In genomic region chr16:11442534-11442933, GRCm38 (mm10) we compare ENCODE assay signal across 28 mouse cellular contexts.
DNase-seq lines count a peak whose midpoint lies in the region; ATAC-seq and TF ChIP-seq lines count a peak whose summit lies in the region.
"Had no signal": no experiment of that assay in that cellular context is flagged by ENCODE, and none has a peak within 500 bp of the region (broad histone marks: within the 10 kb centered on the region; RNA-seq: fewer than 3 reads in every experiment).

No protein-coding gene starts in this region.

- no peak overlapping the region for H3K4me2 ChIP-seq in hindbrain, embryonic 13.5 days
- no peak overlapping the region for H3K4me2 ChIP-seq in hindbrain, embryonic 11.5 days (replicated peaks; ENCODE audit: low read depth, low read length)
- H3K4me2 ChIP-seq in stomach, postnatal 0 days (replicated peaks; ENCODE audit: low read depth) = no peak overlapping the region
- H3K4me2 ChIP-seq: embryonic facial prominence, embryonic 15.5 days; heart, embryonic 11.5 days; hindbrain, embryonic 14.5 days; limb, embryonic 12.5 days; liver, embryonic 11.5 days; neural tube, embryonic 15.5 days had no signal

- H3K4me1 ChIP-seq in hindbrain, embryonic 13.5 days (replicated peaks) = peaks cover 11% of the 10 kb centered on the region; the same call in 1 of the 2 replicates
- H3K4me1 ChIP-seq in hindbrain, embryonic 11.5 days (replicated peaks; ENCODE audit: control insufficient read depth, insufficient read depth, low read length) = no peaks in the 10 kb centered on the region
- no peaks in the 10 kb centered on the region for H3K4me1 ChIP-seq in stomach, postnatal 0 days (replicated peaks; ENCODE audit: control insufficient read depth, insufficient read depth)
- H3K4me1 ChIP-seq: forebrain, embryonic 10.5 days; neural tube, embryonic 15.5 days had no signal

- H3K79me2 ChIP-seq in C2C12 (ENCODE audit: control insufficient read depth, insufficient read depth) = no peaks in the 10 kb centered on the region
- peaks cover 76% of the 10 kb centered on the region for H3K79me2 ChIP-seq in macrophage (ENCODE audit: inconsistent target)

- H3K27ac ChIP-seq in hindbrain, embryonic 13.5 days = peak overlapping the region; percentile 35; the same call in 1 of the 2 replicates
- no peak overlapping the region for H3K27ac ChIP-seq in hindbrain, embryonic 11.5 days (ENCODE audit: low read depth, low read length)
- H3K27ac ChIP-seq in macrophage = 0 out of 2 replicates have a peak overlapping the region, but pooled peaks have one; percentile 17
- H3K27ac ChIP-seq in stomach, postnatal 0 days (replicated peaks) = no peak overlapping the region
- H3K27ac ChIP-seq: embryonic facial prominence, embryonic 15.5 days; forebrain, embryonic 10.5 days; hindbrain, embryonic 14.5 days; limb, embryonic 12.5 days; neural tube, embryonic 15.5 days had no signal

- no peaks in the 10 kb centered on the region for H3K9me3 ChIP-seq in hindbrain, embryonic 13.5 days
- no peaks in the 10 kb centered on the region for H3K9me3 ChIP-seq in hindbrain, embryonic 11.5 days (ENCODE audit: control insufficient read depth, low read length)
- no peaks in the 10 kb centered on the region for H3K9me3 ChIP-seq in stomach, postnatal 0 days (ENCODE audit: control insufficient read depth, low read length)
- H3K9me3 ChIP-seq: embryonic facial prominence, embryonic 15.5 days; forebrain, embryonic 10.5 days; limb, embryonic 12.5 days; neural tube, embryonic 15.5 days had no signal

- no peak for ATAC-seq in hindbrain, embryonic 13.5 days (ENCODE audit: low FRiP score)
- no peak for ATAC-seq in hindbrain, embryonic 11.5 days (ENCODE audit: low FRiP score)
- peak; percentile 75 for ATAC-seq in stomach, postnatal 0 days (ENCODE audit: low FRiP score, low TSS enrichment)
- ATAC-seq: activated CD4-positive, CD25-positive, alpha-beta regulatory T cell, adult 4 months; forebrain, embryonic 16.5 days; liver, postnatal 0 days; midbrain, embryonic 16.5 days had no signal

- H3K27me3 ChIP-seq in hindbrain, embryonic 13.5 days = no peaks in the 10 kb centered on the region
- no peaks in the 10 kb centered on the region for H3K27me3 ChIP-seq in hindbrain, embryonic 11.5 days (ENCODE audit: control insufficient read depth, insufficient read depth, low read length)
- no peaks in the 10 kb centered on the region for H3K27me3 ChIP-seq in C2C12 (ENCODE audit: control insufficient read depth, insufficient read depth, insufficient read length)
- no peaks in the 10 kb centered on the region for H3K27me3 ChIP-seq in stomach, postnatal 0 days (ENCODE audit: control insufficient read depth, insufficient read depth, low read length)
- H3K27me3 ChIP-seq: embryonic facial prominence, embryonic 15.5 days; limb, embryonic 12.5 days; neural tube, embryonic 15.5 days had no signal

- H3K9ac ChIP-seq in hindbrain, embryonic 13.5 days = no peak overlapping the region
- H3K9ac ChIP-seq in hindbrain, embryonic 11.5 days (ENCODE audit: low read depth, low read length) = no peak overlapping the region
- H3K9ac ChIP-seq in stomach, postnatal 0 days (ENCODE audit: low read length) = no peak overlapping the region
- H3K9ac ChIP-seq: embryonic facial prominence, embryonic 15.5 days; hindbrain, embryonic 14.5 days; limb, embryonic 12.5 days; liver, postnatal 0 days; neural tube, embryonic 15.5 days had no signal

- no peak overlapping the region for H3ac ChIP-seq in C2C12 (ENCODE audit: control insufficient read depth, insufficient read length, low read depth)

- intact Hi-C loops in heart, postnatal 14 days (cut with DNase I) = no loop called here

- no peak for DNase-seq in hindbrain, embryonic 11.5 days (ENCODE audit: low spot score)
- no peak for DNase-seq in stomach, postnatal 0 days (ENCODE audit: low spot score)
- DNase-seq in heart, postnatal 14 days = no peak
- no peak for DNase-seq in kidney, postnatal 36 days
- DNase-seq: adrenal gland, adult 8-10 months; B cell, adult 2 months; cerebellum, adult 18-20 months; cerebellum, postnatal 36 days; gastrocnemius, postnatal 10 days; heart, adult 11 months; kidney, adult 2 months; kidney, postnatal 10 days; liver, postnatal 0 days; lung, postnatal 14 days; thymus, postnatal 25 days had no signal

- peaks cover 20% of the 10 kb centered on the region for H3K36me3 ChIP-seq in hindbrain, embryonic 13.5 days
- H3K36me3 ChIP-seq in hindbrain, embryonic 11.5 days (ENCODE audit: control insufficient read depth, insufficient read depth, low read length) = no peaks in the 10 kb centered on the region
- H3K36me3 ChIP-seq in C2C12 (ENCODE audit: control insufficient read depth, insufficient read depth) (no peaks in the 10 kb centered on the region), macrophage (ENCODE audit: inconsistent target) (peaks cover 28% of the 10 kb centered on the region)
- H3K36me3 ChIP-seq in stomach, postnatal 0 days (ENCODE audit: control insufficient read depth, insufficient read depth, low read length) = no peaks in the 10 kb centered on the region; the same call in 1 of the 2 replicates
- H3K36me3 ChIP-seq: embryonic facial prominence, embryonic 15.5 days; forebrain, embryonic 10.5 days had no signal

- no peak for TF ChIP-seq CTCF in C2C12 (IDR thresholded peaks at IDR 0.05; ENCODE audit: control insufficient read depth, insufficient read depth, insufficient read length)
- no peak for TF ChIP-seq CTCF in stomach, postnatal 0 days (IDR thresholded peaks at IDR 0.05; ENCODE audit: low read depth)

- no peaks in the 10 kb centered on the region for H3K79me3 ChIP-seq in C2C12 (ENCODE audit: low read depth)

- H3K4me3 ChIP-seq in hindbrain, embryonic 13.5 days = no peak overlapping the region
- no peak overlapping the region for H3K4me3 ChIP-seq in hindbrain, embryonic 11.5 days (ENCODE audit: low read depth, low read length)
- H3K4me3 ChIP-seq in C2C12 (ENCODE audit: insufficient read depth, poor library complexity, severe bottlenecking) = no peak overlapping the region
- H3K4me3 ChIP-seq in macrophage (ENCODE audit: inconsistent target) = no peak overlapping the region
- no peak overlapping the region for H3K4me3 ChIP-seq in stomach, postnatal 0 days (ENCODE audit: low read depth, low read length)
- H3K4me3 ChIP-seq: embryonic facial prominence, embryonic 15.5 days; forebrain, embryonic 10.5 days; limb, embryonic 12.5 days; neural tube, embryonic 15.5 days had no signal

- no peak for TF ChIP-seq EP300 in stomach, postnatal 0 days (optimal IDR thresholded peaks at IDR 0.05)

TF ChIP-seq in C2C12, 6 proteins besides CTCF, POLR2A, EP300 and RAD21:
- peak; percentile 54 for TF ChIP-seq MYOD1 (IDR thresholded peaks at IDR 0.05; ENCODE audit: control insufficient read depth, insufficient read length, low read depth)
- no peak for TF ChIP-seq MYOG (IDR thresholded peaks at IDR 0.05; ENCODE audit: control insufficient read depth, extremely low read depth, insufficient read length)
- no peak for TF ChIP-seq USF1 (IDR thresholded peaks at IDR 0.05; ENCODE audit: low read depth)
- no peak for TF ChIP-seq CEBPB (IDR thresholded peaks at IDR 0.05; ENCODE audit: low read depth)
- no peak for TF ChIP-seq FOSL1 (IDR thresholded peaks at IDR 0.05; ENCODE audit: insufficient read depth, low read length, poor library complexity, severe bottlenecking)
- TF ChIP-seq MAX (IDR thresholded peaks at IDR 0.05) = peak; percentile 29
TF ChIP-seq in C2C12: peak in this region for 2.

Comparison
In these comparisons a context has a peak if more than half of its experiments do, and no peak if none do; other contexts are left out.
1. H3K27ac ChIP-seq: peak in hindbrain, embryonic 13.5 days (single experiment) and macrophage (single experiment); none in hindbrain, embryonic 11.5 days (single experiment) and stomach, postnatal 0 days (single experiment).